Mouse (Mus musculus) adrenal gland, postnatal 36 days (tissue): Measurements from ENCODE around the gene Osbpl6. TPM values are rescaled to one million over a fixed set of nuclear protein-coding genes. Genes with fewer than 3 reads are reported as not detected.

Experiments
- DNase-seq, 2 experiments: peaks; one replicate each; pipeline ENCODE4 v3.0.0; 2021; ENCODE audit warnings: mixed read lengths in 1 of 2
- total RNA-seq, 2 experiments: library from RNA; stranded (reverse); gene quantifications; 2 replicates each; pipeline ENCODE4 v1.2.3; 2021

Osbpl6 gene
- total RNA-seq, 2 experiments from 2014 or later, result 26.2 to 28.5 TPM

GRCm38 (mm10) chr2:76421411-76421924 lies 15.2 kb downstream of the Osbpl6 start:
- DNase-seq, result no peak

DNA sequence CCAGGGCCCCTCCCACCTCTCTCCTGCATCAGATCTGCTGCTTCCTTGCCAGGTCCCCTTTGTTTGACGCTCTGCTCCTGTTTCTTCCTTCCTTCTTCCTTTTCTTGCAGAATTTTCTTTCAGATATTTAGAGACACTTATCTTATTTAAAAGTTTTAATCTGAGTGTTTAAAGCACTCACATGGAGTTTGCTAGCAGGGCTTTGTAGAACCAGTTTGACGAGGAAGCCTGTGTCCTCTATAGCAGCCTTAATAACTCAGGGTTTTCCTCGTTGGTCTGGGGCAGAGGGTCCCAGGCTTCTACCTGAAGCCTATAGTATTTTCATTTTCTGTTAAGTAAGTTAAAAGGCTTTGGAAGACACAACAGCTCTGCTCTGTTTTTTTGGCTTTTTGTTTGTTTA lies 20.5 kb downstream of the Osbpl6 start:
- no peak for DNase-seq

DNA sequence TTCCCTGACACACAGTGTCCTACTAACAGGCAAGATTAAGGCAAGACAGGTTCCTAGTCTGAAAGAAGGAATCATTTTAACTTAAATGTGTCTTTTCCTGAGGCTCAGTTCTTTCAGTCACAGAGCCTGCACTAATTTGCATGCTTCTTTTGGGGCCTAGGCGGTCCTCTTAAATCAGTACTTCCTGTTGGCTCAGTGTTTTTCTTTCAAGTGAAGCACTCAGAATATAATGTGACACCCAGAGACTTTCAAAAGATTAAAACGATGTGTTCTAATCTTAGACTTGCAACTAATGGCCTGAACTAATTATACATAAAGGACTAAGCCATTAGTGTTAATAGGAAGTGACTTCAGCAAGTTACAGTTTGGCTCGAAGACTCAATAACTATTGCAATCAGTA lies 23.0 kb downstream of the Osbpl6 start:
- no peak for DNase-seq

- no peak for DNase-seq
Measured at GRCm38 (mm10) chr2:76429855-76430254, 23.5 kb downstream of the Osbpl6 start.

DNA sequence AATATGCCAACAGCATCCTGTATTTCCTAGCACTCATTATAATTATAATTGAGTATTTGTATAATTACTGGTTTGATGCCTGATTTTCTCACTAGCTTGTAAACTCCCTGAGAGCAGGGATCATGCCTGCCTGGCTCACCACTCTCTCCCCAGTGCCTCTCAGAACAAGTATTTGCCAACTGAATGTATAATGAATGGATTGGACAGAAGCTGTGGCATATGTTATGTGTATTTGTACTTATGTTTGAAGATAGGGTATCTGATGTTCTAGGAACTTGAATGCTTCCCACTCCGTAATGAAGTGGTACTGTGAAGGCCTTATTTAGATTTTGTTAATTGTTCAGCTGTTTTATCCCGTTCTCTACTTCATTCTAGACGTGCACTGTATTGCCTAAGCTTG lies 24.2 kb downstream of the Osbpl6 start:
- no peak for DNase-seq

GRCm38 (mm10) chr2:76434224-76434623 lies 27.9 kb downstream of the Osbpl6 start:
- no peak for DNase-seq

DNA sequence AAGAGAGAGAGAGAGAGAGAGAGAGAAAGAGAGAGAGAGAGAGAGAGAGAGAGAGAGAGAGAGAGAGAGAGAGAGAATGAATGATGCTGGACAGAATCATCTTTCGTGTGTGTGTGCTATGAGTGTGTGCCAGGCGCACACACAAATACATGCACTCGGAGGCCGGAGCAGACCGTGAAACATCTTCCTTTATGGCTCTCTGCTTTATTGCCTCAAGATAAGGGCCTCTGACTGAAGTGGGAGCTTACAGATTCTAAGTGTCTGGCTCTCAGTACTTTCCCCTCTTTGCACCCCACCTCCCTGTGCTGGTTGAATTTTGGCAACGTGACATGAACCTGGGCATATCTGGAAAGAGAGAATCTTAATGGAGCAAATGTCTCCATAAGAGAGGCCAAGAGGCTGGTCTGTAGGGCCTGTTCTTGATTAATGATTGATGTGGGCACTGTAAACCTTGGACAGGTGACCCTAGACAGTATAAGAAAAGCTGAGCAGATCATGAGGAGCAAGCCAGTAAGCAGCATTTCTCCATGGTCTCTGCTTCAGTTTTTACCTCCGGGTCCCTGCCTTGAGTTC lies 29.4 kb downstream of the Osbpl6 start:
- DNase-seq, result no peak

- no peak for DNase-seq
Measured at GRCm38 (mm10) chr2:76437372-76437771, 31.1 kb downstream of the Osbpl6 start.

- DNase-seq, result no peak
Measured at GRCm38 (mm10) chr2:76439540-76439939, 33.2 kb downstream of the Osbpl6 start.

DNA sequence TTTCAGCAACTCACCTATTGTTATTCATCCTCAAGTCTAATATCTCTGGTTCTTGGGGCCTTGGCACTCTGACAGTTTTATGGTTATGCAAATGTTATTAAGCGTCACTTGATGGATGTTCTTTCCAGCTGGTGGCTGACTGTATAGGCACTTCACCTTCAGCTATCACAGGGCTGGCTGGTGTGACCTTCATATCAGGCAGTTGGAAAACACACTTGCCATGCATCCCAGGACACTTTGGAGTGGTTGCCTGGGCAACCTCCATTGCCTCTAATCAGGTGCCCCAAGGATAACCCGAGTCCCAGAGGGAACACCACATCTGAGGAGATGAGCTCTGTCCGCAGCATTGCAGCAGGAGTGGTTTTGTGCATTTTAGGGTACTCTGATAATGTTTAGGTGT lies 35.8 kb downstream of the Osbpl6 start:
- peak; percentile 18 to 35 for DNase-seq

DNA sequence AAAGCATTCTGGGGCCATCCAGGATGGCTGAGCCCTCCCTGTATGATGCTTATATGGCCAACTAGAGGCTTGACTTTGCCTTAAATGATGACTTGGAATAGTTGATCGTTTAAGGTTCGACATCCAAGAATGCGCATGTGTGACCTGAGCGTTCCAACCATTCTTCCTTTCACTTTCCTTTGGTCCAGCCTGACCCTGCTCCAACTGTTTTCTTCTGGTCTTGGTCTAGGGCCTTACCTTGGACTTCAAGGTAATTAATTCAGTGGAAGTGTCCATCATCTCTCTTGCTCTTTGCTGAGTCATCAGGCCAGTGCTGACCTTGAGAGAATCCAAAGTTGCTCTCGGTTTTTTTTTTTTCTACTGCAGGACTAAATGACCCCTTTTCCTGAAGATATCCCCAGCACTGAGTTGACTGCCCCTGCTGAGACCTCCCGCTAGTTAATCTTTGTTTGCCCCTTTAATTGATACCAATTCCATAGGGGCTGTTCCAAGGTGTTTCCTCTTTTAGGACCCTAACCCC lies 43.6 kb downstream of the Osbpl6 start:
- peak; percentile 37 to 42 for DNase-seq

- DNase-seq, result no peak
Measured at GRCm38 (mm10) chr2:76466723-76467122, 60.4 kb downstream of the Osbpl6 start.

DNA sequence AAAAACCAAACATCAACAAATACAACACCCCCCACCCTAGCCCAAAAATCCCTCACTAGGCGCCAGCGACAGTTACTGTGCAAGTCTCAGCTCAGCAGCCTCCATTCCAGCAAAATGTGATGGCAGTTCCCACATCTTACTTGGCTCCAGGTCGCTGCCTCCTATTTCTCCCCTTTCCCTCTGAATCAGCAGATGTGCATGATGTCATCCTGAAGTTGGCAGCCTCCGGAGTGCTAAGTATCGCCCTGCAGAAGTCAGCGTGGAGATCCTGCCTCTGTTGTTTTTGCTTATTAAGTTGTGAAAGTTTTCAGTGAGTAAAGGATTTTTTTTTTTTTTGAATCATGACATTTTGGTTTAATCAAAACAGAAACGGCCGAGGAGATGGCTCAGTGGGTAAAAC lies 61.9 kb downstream of the Osbpl6 start:
- DNase-seq, result peak; percentile 56 to 60

GRCm38 (mm10) chr2:76469091-76469750 lies 62.9 kb downstream of the Osbpl6 start:
- no peak for DNase-seq

DNA sequence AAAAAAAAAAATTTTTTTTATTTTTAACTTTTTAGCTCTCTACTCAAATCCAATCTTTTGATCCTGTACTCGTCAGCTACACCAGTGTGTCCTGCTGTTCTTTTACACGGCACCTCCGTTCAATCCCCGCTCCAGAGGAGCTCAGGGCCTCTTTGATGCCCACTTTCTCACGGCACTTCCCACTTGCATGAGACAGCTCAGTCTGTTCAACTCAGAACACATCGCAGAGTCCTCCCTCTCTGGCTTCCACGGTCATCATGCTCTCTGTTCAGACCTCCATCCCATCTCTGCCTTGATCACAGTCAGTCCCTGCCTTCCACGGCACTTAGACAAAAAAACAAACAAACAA lies 63.4 kb downstream of the Osbpl6 start:
- no peak for DNase-seq

GRCm38 (mm10) chr2:76470391-76470790 lies 64.1 kb downstream of the Osbpl6 start:
- DNase-seq, result no peak

DNA sequence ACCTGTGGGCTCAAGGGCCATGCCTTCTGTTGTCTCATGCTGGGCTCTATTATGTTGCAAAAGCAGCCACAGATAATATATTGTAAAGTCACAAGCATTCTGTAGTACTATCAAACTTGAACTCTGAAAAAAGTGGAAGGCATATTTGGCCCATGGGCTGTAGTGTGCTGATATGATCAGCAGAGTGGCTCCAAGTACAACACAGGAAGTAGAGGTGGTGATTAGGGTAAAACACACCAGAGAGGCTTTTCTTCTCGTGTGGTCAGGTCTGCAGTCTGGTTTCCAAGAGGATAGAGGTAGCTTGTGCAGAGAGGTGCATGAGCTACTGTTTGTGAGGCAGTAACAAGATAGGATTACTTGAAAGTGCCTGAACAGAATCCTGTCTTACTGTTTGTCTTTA lies 69.5 kb downstream of the Osbpl6 start:
- no peak for DNase-seq

DNA sequence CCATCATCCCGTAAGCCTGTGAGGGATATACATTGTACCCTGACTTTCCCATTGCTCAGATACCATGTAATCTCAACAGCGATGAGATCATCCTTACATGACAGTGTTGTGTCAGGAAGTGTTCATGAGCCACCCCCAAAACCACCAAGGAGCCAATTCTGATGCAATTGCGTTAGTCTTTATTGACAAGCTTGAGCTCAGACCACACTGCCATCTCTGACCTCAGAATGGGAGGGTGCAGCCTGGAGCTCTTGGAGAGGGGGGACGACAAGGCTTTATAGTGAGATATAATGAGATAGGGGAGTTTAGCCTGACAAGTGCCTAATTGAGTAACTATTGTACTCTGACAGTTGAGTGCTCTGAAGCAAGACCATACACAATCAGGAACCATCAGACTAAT lies 82.5 kb downstream of the Osbpl6 start:
- DNase-seq, result no peak

DNA sequence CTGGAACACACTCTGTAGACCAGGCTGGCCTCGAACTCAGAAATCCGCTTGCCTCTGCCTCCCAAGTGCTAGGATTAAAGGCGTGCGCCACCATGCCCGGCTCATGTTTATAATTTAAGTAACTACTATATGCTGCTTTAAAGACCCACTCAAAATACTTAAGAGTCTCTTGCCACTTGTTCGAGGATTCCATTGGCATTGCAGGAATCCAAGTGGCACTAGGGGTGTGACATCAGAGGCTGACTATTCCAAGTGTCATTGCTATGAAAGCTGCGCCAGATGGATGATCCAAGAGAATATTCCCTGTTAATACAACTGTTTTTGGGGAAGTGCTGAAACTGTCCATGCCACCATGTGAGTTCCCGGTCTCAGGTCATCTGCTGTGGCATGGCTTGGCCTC lies 83.9 kb downstream of the Osbpl6 start:
- no peak for DNase-seq

DNA sequence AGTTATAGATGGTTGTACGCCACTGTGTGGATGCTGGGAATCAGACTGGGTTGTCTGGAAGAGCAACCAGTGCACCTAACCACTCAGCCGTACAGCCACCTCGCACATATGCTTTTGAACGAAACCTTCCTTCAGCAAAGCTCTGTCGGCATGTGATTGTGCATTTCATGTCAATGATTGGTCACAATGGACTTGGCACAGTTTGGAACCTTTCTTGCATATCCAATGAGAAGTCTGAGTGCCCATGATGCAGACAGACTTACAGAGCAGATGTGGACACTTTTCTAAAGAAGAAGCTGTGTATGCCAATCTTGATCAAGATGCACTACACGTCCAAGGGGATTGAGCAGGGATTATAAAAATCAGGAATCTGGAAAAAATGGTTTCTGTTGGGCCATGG lies 85.1 kb downstream of the Osbpl6 start:
- no peak for DNase-seq

- DNase-seq, result no peak
Measured at GRCm38 (mm10) chr2:76492224-76492623, 85.9 kb downstream of the Osbpl6 start.

DNA sequence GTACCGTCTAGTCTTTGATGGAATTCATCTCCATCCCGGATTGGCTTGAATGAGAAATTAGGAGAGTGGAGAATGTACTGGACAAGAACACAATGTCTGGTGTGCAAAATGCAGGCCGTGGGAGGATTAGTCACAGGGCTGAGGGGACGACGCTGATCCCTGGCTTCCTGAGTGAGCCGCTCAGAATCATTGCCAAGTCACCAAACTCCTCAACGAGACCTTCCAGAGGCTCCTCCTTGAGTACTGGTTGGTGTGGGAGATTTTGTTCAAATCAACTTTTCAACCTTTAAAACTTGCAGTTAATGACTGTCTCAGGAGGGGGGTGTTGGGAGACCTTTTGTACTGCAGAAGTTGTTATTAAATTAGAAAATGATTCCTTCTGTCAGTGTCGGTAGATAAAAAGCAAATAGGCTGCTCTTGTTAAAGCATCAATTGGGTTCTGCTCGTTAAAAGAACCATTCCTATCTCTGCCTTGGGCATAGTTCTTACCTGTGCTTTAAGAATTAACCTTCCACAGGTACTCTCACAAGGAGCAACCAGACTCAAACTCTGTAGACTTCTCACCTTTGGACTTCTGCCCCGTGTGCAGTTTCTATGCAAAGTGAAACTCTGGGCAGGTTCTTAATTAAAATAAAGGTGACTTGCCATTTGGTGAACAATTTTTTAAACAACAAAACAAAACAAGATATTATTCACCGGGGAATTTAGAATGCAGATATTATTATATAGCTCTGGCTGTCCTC lies 89.9 kb downstream of the Osbpl6 start:
- DNase-seq, result peak; percentile 47 to 51

GRCm38 (mm10) chr2:76496749-76497140 lies 90.4 kb downstream of the Osbpl6 start:
- no peak for DNase-seq
